Mouse (Mus musculus) testis, adult 2 months (tissue): ENCODE results near the gene Klhdc8b.

Experiments used
- CTCF ChIP-seq: fragments of 200-500 bp; IDR thresholded peaks from 2 replicates; pipeline ENCODE4 v1.5.1; 2012; ENCODE audit warnings: low read depth, mild to moderate bottlenecking, inconsistent platforms, low read length, moderate library complexity; ENCODE audit not compliant: control insufficient read depth, insufficient read depth, insufficient replicate concordance
- POLR2A ChIP-seq: fragments of 200-500 bp; IDR thresholded peaks from 2 replicates; pipeline ENCODE4 v1.6.1; 2012; ENCODE audit warnings: low read depth, mild to moderate bottlenecking, inconsistent platforms, low read length, moderate library complexity; ENCODE audit not compliant: control insufficient read depth

- TF ChIP-seq POLR2A, result no peak
- no peak for TF ChIP-seq CTCF
These were observed 49.9 kb downstream of the Klhdc8b start for GRCm38 (mm10) chr9:108411381-108411942.
